Mouse (Mus musculus) gastrocnemius, adult 2 months (tissue): ENCODE results near the gene Krtap7-1. TPM values are rescaled to one million over a fixed set of nuclear protein-coding genes. Genes with fewer than 3 reads are reported as not detected.

Experiments used
- DNase-seq: peaks from one replicate; pipeline ENCODE4 v3.0.0; 2022
- H3K27ac ChIP-seq: fragments of 200-600 bp; 2 replicates; pipeline ENCODE4 v1.8.1; 2022; ENCODE audit warnings: mild to moderate bottlenecking
- H3K4me3 ChIP-seq: fragments of 200-600 bp; 2 replicates; pipeline ENCODE4 v1.8.1; 2022; ENCODE audit warnings: mild to moderate bottlenecking, moderate library complexity
- CTCF ChIP-seq: fragments of 200-600 bp; IDR thresholded peaks from 2 replicates; pipeline ENCODE4 v1.8.1; 2022; ENCODE audit warnings: antibody characterized with exemption, mild to moderate bottlenecking, moderate library complexity
- intact Hi-C: fragments of 180-260 bp; cut with DNase I; formaldehyde crosslinking; loops from one replicate; pipeline ENCODE4 v1.15.1; 2025
- total RNA-seq, 2 experiments: library from RNA; stranded (reverse); gene quantifications; 2 replicates each; pipeline ENCODE4 v1.2.3; 2021

Krtap7-1 gene
- total RNA-seq, 2 experiments from 2014 or later, result not detected

- Histone ChIP-seq H3K27ac (no peak overlapping the region), H3K4me3 (no peak overlapping the region)
- DNase-seq, result no peak
- intact Hi-C loops, result no loop called here
- TF ChIP-seq CTCF, result no peak
Observed at GRCm38 (mm10) chr16:89495394-89496153, 12.5 kb downstream of the Krtap7-1 start.

- Histone ChIP-seq H3K4me3 (no peak within 1 kb of the TSS), H3K27ac (no peak within 1 kb of the TSS)
- TF ChIP-seq CTCF, result no peak
- intact Hi-C loops, result no loop called here
- DNase-seq, result no peak
Observed at GRCm38 (mm10) chr16:89487852-89488251, 20.3 kb downstream of the Krtap7-1 start, which contains the start of gene Krtap8-1. Krtap8-1 (minus strand) TSS chr16:89487952.

GRCm38 (mm10) chr16:89477679-89478314 is 30.3 kb downstream of the Krtap7-1 start:
- TF ChIP-seq CTCF, result no peak
- H3K27ac ChIP-seq, result no peak overlapping the region
- no peak for DNase-seq
- H3K4me3 ChIP-seq, result no peak overlapping the region
- intact Hi-C loops, result no loop called here

GRCm38 (mm10) chr16:89461189-89461588 is 46.9 kb downstream of the Krtap7-1 start:
- no peak for TF ChIP-seq CTCF
- Histone ChIP-seq H3K27ac (no peak overlapping the region), H3K4me3 (no peak overlapping the region)
- intact Hi-C loops, result no loop called here
- no peak for DNase-seq

Other genes with a start within 250 kb of the Krtap7-1 start
- gene Krtap21-1, start 104.5 kb downstream of the Krtap7-1 start, total RNA-seq, result not detected
- not detected for gene Krtap6-2, start 88.2 kb downstream of the Krtap7-1 start, total RNA-seq
- not detected for gene Krtap8-1, start 20.4 kb downstream of the Krtap7-1 start, total RNA-seq
- gene Krtap11-1, start 62.9 kb upstream of the Krtap7-1 start, total RNA-seq, result not detected